Mouse (Mus musculus) spleen, postnatal 4 days (tissue): Measurements from ENCODE around the gene Abhd14b.

Source experiments
- DNase-seq, 2 experiments: peaks; one replicate each; pipeline ENCODE4 v3.0.0; 2022; ENCODE audit warnings: low spot score in 2 of 2

Gene Abhd14b

GRCm38 (mm10) chr9:106459946-106460345 is 12.7 kb downstream of the Abhd14b start:
- no peak for DNase-seq

DNA sequence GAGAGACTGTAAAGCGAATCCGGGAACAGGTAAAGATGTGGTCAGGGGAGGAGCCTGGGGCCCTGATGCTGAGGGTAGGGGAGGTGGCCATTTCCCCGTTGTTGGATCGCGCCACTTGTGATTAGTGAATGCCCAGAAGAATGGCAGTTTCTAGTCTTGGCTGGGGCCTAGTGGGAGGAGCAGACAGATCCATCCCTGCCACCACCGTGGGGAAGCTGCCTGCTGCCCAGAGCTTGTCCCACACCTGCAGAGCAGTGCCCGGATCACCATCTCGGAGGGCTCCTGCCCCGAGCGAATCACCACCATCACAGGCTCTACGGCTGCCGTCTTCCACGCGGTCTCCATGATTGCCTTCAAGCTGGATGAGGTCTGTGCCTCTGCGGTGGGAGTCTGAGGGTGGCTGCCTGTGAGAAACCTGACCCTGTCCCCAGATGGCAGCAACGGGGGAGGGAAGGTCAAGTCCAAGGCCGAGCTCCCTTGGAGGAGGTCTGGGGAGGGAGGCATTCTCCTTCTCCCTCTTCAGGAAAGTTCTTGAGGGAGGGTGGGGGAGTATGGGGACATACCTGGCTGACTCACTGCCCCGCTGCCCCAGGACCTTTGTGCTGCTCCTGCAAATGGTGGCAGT is 13.3 kb downstream of the Abhd14b start:
- no peak for DNase-seq

- no peak for DNase-seq
These were observed 13.8 kb downstream of the Abhd14b start for GRCm38 (mm10) chr9:106461026-106461415.

DNA sequence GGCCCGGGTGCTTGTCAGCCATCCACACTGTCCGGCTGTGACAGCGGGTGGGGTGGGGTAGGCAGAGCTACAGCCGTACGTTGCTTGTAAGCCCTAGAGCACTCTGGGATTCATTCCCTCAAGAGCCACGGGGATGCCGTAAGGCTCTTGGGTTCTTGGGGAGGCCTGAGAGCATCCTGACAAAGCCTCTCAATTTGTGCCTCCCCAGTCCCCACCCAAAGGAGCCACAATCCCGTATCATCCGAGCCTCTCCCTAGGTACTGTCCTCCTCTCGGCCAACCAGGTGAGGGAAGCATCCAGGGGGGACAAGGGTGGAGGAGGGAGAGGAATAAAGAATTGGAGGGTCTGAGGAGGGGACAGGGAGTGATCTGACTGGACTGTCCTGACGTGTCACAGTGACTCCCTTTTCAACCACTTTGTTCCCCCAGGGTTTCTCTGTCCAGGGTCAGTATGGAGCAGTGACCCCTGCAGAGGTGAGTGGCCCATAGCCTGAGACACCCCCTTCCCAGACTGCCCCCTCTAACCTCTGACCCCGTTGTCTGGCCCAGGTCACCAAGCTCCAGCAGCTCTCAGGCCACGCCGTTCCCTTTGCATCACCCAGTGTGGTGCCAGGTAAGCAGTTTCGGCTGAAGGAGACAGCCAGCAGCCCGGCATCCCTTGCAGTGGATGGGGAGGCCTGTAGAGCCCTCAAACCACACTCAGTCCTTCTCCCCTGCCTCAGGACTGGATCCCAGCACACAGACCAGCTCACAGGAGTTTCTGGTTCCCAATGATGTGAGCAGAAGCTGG is 14.6 kb downstream of the Abhd14b start:
- DNase-seq, result no peak

DNA sequence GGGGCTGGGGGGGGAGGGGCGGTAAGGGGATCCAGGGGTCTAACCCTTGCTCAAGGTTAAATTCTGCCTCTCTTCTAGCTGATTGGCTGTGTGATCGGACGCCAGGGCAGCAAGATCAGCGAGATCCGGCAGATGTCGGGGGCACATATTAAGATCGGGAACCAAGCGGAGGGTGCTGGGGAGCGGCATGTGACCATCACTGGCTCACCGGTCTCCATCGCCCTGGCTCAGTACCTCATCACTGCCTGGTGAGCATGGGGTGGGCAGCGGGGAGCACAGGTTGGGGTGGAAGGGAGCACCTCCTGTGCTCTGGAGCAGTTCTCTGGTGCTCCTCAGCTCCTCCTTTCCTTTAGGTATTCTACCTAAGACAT is 15.2 kb downstream of the Abhd14b start:
- no peak for DNase-seq

DNA sequence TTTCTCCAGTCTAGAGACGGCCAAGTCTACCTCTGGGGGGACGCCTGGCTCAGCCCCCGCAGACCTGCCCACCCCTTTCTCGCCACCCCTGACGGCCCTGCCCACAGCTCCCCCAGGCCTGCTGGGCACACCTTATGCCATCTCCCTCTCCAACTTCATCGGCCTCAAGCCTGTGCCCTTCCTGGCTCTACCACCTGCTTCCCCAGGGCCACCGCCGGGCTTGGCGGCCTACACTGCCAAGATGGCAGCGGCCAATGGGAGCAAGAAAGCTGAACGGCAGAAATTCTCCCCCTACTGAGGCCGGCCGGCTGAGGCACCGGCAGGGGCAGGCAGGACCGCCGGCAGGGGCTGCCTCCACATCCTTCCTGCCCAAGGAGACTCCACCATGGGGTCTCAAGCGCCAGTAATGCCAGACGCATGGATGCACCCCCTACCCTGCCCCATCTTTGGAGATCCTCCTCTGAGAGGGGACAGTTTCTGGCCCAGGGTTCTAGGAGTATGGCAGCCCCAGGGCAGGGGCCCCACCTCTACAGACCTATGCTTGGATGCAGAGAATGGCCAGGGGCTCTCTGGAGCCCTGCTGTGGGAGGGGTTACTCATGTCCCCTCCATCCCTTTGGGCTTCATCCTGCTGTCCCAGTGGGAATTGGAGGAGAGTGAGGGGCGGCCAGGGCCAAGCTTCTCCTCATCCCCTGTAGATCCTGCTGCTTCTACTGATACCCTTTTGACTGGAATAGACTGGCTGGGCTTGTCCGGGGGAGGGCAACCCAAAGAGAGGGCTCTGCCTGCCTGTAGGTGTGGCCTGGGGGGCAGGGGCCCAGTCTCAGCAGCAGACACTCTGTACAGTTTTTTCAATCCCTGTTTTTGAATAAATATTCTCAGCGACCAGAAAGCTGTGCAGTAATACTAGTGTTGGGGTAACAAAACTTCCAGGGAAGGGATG is 16.1 kb downstream of the Abhd14b start:
- no peak for DNase-seq

- DNase-seq, result no peak
These were observed 17.7 kb downstream of the Abhd14b start for GRCm38 (mm10) chr9:106464751-106465541.

GRCm38 (mm10) chr9:106465571-106466200 is 18.4 kb downstream of the Abhd14b start, which contains the start of gene Gpr62:
Gpr62 (minus strand) TSS chr9:106465938.
- no peak for DNase-seq

DNA sequence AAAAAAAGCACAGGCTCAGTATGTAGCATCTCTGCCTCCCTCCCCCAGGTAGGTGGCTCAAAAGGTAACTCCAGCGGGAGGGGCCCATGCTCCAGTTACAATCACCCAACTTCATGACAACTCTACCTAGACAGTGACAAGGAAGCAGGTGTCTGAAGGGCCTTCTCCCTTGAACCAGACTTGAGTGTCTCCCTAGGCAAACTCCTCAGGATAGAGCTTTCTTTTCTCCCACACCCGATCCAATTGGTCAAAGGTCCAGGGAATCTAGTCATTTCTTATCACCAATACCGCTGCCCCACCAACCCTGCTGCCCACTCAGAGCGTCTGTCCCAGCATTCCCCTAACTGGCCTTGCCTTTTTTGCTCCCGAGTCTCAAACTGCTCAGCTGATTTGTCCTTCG is 19.5 kb downstream of the Abhd14b start:
- no peak for DNase-seq

- no peak for DNase-seq
These were observed 20.5 kb downstream of the Abhd14b start for GRCm38 (mm10) chr9:106467746-106468145.

DNA sequence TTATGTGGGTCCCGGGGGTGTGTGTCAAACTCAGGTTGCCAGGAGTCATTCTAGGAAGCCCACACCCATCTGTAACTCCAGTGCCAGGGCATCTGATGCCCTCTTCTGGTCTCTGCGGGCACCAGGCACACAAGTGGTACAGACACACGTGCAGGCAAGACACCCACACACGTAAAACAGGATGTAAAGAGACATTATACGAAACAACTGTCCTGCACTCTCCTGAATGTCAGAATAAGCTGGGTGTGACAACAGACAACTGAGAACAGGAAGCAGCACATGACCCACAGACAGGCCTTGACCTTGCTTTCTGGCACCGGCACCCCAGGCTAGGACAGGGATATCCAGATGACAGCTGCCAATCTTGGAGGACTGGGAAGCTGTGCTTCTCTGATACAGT is 22.1 kb downstream of the Abhd14b start:
- no peak for DNase-seq

DNA sequence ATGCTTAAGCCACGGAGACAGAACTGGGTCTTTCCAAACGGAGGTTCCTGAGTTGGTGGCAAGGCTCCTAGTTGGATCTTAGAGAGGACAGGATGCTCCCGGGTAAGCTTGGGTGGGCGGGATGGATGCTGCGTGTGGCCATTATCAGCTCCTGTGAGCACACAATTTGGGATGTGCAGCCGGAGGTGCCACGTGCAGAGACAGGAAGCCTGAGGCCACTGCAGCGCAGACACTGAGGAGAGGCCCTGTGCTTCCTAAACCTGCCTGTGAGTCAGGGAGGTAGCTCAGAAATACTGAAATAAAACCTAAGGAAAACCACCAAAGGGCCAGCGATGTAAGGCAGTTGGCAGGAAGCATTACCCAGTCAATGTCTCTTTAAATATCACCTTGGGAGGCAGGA is 22.5 kb downstream of the Abhd14b start:
- DNase-seq, result no peak

DNA sequence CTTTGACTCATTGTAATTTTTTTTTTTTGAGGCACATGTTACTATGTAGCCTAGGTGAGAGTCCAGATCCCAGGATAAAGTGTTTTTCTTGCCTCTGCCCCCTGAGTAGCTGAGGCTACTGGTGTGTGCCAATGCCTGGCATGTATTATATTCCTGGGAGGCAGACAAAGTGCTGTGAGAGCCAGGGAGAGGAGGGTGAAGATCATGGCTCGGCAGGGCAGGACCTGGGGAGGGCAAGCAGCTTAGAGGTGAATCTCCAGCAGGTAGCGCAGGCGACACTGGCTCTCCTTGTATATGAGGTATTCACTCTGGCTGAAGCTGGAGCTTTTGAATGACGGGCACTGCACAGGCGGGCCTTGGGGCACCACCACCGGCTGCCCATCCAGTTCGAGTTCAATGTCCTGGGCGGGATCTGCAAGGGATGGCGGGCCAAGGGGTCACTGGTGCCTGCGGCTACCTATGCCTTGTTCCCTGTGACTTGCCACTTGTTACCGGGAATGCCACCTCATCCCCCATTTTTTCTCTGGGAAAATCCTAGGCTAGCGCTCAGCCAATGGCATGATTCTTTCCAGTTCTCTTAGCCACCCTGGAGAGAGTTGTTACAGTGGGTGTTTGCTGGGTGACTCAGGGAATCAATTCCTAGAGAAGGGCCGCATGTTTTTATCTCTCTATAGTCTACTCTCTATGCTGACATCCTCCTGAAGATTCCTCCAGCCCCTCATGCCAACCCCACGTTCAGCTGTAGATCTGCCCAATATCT is 23.9 kb downstream of the Abhd14b start:
- no peak for DNase-seq

- DNase-seq, result no peak
These were observed 24.6 kb downstream of the Abhd14b start for GRCm38 (mm10) chr9:106471892-106472291.

DNA sequence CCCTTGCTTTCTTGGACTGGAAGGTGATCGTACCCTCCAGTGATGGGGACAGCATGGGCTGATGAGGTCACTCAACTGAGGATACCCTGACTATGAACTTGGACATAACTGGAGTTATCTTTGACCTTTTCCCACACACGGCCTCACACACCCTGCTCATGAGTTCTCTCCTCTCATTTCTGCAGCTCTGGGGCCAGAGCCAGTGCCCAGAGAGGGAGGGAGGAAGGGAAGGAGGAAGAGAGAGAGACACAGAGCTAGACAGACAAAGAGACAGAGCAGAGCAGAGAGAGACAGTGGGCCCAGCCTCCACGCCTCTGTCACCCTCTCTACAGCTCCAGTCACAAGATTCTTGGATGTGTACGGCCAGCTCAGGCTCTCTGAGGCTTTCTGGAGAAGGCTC is 25.1 kb downstream of the Abhd14b start:
- no peak for DNase-seq

- peak in 1 of 2 experiments; percentile 60 for DNase-seq
These were observed 26.0 kb downstream of the Abhd14b start for GRCm38 (mm10) chr9:106473081-106473752.

DNA sequence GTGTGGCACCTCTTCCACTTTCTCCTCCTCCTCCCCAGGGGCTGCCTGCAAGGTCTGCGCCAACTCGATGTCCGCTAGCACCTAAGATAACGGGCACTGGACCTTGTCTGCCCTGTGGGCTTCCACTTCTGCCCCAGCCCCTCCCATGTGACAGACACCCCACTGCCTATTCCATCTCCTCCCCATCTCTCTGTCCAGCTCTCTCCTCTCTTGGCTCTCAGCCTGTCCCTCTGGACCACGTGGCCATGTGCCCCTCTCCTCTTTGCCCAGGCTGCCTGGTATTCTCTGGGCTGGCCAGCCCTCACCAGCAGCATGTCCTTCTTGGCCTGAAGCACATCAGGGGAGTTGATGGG is 26.5 kb downstream of the Abhd14b start:
- peak; percentile 11 to 62 for DNase-seq

GRCm38 (mm10) chr9:106474456-106474855 is 27.2 kb downstream of the Abhd14b start:
- peak; percentile 66 to 87 for DNase-seq

GRCm38 (mm10) chr9:106475046-106475445 is 27.8 kb downstream of the Abhd14b start:
- peak; percentile 12 to 63 for DNase-seq

- DNase-seq, result no peak
These were observed 28.4 kb downstream of the Abhd14b start, which contains the start of gene Rrp9 for GRCm38 (mm10) chr9:106475663-106476001. Rrp9 (plus strand) TSS chr9:106475963.
